12 mouse cellular contexts compared by ENCODE assay signal in genomic region chr17:11142321-11142720, GRCm38 (mm10).
DNase-seq lines count a peak whose midpoint lies in the region; ATAC-seq and TF ChIP-seq lines count a peak whose summit lies in the region.
"Had no signal": no experiment of that assay in that cellular context is flagged by ENCODE, and none has a peak within 500 bp of the region (broad histone marks: within the 10 kb centered on the region; RNA-seq: fewer than 3 reads in every experiment).

No protein-coding gene starts in this region.

- ATAC-seq in frontal cortex, adult (ENCODE audit: low TSS enrichment) = no peak
- ATAC-seq in liver, postnatal 0 days = no peak
- ATAC-seq: activated CD4-positive, CD25-positive, alpha-beta regulatory T cell, adult 4 months had no signal

- no peaks in the 10 kb centered on the region for H3K36me3 ChIP-seq in liver, postnatal 0 days (replicated peaks; ENCODE audit: insufficient read depth, low read length)
- H3K36me3 ChIP-seq: embryonic facial prominence, embryonic 15.5 days; lung, embryonic 15.5 days had no signal

- TF ChIP-seq EP300 in liver, postnatal 0 days (IDR thresholded peaks at IDR 0.05; ENCODE audit: low read depth) = no peak

- H3K4me3 ChIP-seq in liver, postnatal 0 days (ENCODE audit: low read depth, low read length) = no peak overlapping the region
- H3K4me3 ChIP-seq: embryonic facial prominence, embryonic 15.5 days; lung, embryonic 15.5 days had no signal

- H3K4me2 ChIP-seq in liver, postnatal 0 days (ENCODE audit: low read depth, low read length) = no peak overlapping the region
- H3K4me2 ChIP-seq: embryonic facial prominence, embryonic 15.5 days; heart, embryonic 11.5 days; lung, embryonic 15.5 days had no signal

- H3K9me3 ChIP-seq in liver, postnatal 0 days (ENCODE audit: low read length) = no peaks in the 10 kb centered on the region
- H3K9me3 ChIP-seq: embryonic facial prominence, embryonic 15.5 days; lung, embryonic 15.5 days had no signal

- no peaks in the 10 kb centered on the region for H3K4me1 ChIP-seq in liver, postnatal 0 days (ENCODE audit: insufficient read depth)
- H3K4me1 ChIP-seq: embryonic facial prominence, embryonic 15.5 days; lung, embryonic 15.5 days had no signal

- no peak overlapping the region for H3K9ac ChIP-seq in liver, postnatal 0 days (replicated peaks)
- H3K9ac ChIP-seq: embryonic facial prominence, embryonic 15.5 days; lung, embryonic 15.5 days had no signal

- TF ChIP-seq CTCF in liver, postnatal 0 days (IDR thresholded peaks at IDR 0.05; ENCODE audit: low read depth) = no peak

- H3K27ac ChIP-seq in liver, postnatal 0 days (ENCODE audit: low read depth) = no peak overlapping the region
- H3K27ac ChIP-seq: embryonic facial prominence, embryonic 15.5 days; lung, embryonic 15.5 days had no signal

- DNase-seq in frontal cortex, adult 2 months (ENCODE audit: extremely low spot score in 1 of 2, low spot score in 1 of 2) = peak; percentile 30 to 75
- peak; percentile 56 to 72 for DNase-seq in frontal cortex, postnatal 36 days (ENCODE audit: low spot score in 2 of 2)
- peak; percentile 44 to 54 for DNase-seq in layer of hippocampus, postnatal 10 days (ENCODE audit: low spot score in 2 of 2)
- DNase-seq in right cerebral cortex, adult 2 months (ENCODE audit: low spot score in 2 of 2) = peak; percentile 56 to 66
- no peak for DNase-seq in liver, postnatal 0 days
- no peak for DNase-seq in urinary bladder, adult 18-20 months (ENCODE audit: low spot score in 2 of 2)
- DNase-seq: gastrocnemius, postnatal 10 days had no signal

- H3K27me3 ChIP-seq in liver, postnatal 0 days (ENCODE audit: insufficient read depth, low read length) = no peaks in the 10 kb centered on the region
- H3K27me3 ChIP-seq: embryonic facial prominence, embryonic 15.5 days; lung, embryonic 15.5 days had no signal

- 74% methylated on average over 5 of the region's 5 CpGs for WGBS in liver, postnatal 0 days (ENCODE audit: insufficient replicate concordance)

Comparison
In these comparisons a context has a peak if more than half of its experiments do, and no peak if none do; other contexts are left out.
1. DNase-seq: peak in frontal cortex, adult 2 months (2 of 2), frontal cortex, postnatal 36 days (2 of 2), layer of hippocampus, postnatal 10 days (2 of 2) and right cerebral cortex, adult 2 months (2 of 2); none in liver, postnatal 0 days (single experiment) and urinary bladder, adult 18-20 months (0 of 2).